ENCODE assay signal across 13 mouse cellular contexts in the genomic region with DNA sequence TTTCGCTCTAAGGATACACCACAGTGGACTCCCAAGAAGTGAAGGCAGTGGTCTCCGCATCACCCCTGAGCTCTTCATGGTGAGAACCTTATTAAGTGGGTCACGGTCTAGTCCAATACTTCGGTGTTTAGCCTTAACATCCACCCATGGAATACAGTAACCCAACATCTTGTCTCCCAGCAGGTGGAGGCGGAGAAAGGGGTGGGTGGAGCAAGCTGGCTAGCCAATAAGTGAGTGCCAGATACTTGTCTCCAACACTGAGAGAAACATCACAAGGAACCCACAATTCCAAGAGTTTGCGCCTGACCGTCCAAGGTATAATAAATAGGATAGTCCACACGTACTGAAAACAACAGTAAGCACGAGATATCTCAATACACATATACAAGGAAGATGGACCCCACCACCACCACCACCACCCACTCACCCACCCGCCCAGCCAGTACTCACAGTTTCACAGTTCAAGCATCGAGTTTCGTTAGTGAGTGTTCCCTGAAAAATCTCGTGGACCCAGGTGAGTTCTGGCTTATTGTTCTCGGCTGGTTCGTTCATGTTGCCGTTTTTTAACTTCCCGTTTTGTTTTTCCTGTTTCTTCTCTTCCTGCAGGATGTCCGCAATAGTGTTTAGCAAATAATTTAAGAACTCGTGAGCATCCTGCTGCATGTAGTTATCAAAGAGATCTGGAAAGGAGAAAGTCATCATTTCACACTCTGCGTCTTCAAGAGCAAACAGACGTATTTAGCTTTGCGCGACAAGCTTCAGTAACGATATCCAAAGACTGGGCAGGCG.
"Had no signal": no experiment of that assay in that cellular context is flagged by ENCODE, and none has a peak within 500 bp of the region (broad histone marks: within the 10 kb centered on the region; RNA-seq: fewer than 3 reads in every experiment).

No protein-coding gene starts in this region.

- H3K9me3 ChIP-seq: limb, embryonic 10.5 days; lung, embryonic 15.5 days; midbrain, embryonic 15.5 days; neural tube, embryonic 13.5 days had no signal

- H3K27ac ChIP-seq: left cerebral cortex, adult 2 months; limb, embryonic 10.5 days; lung, embryonic 15.5 days; macrophage; midbrain, embryonic 15.5 days; neural tube, embryonic 13.5 days had no signal

- H3K9ac ChIP-seq: lung, embryonic 15.5 days; midbrain, embryonic 15.5 days had no signal

- H3K27me3 ChIP-seq: lung, embryonic 15.5 days; midbrain, embryonic 15.5 days; neural tube, embryonic 13.5 days had no signal

- H3K4me1 ChIP-seq: limb, embryonic 10.5 days; midbrain, embryonic 15.5 days had no signal

- H3K36me3 ChIP-seq: midbrain, embryonic 15.5 days had no signal

- H3K4me3 ChIP-seq: left cerebral cortex, adult 2 months; limb, embryonic 10.5 days; lung, embryonic 15.5 days; midbrain, embryonic 15.5 days; neural tube, embryonic 13.5 days had no signal

- DNase-seq: kidney, postnatal 4 days; lung, postnatal 14 days; right cerebral cortex, postnatal 25 days; thymus, postnatal 36 days had no signal

- H3K4me2 ChIP-seq: liver, embryonic 11.5 days; lung, embryonic 15.5 days; midbrain, embryonic 15.5 days; neural tube, embryonic 13.5 days had no signal

- ATAC-seq: hindbrain, embryonic 16.5 days; inflammation-experienced regulatory T-cells, adult 6 months; midbrain, embryonic 15.5 days had no signal
